Mouse (Mus musculus) brain, embryonic 14.5 days (tissue): Measurements from ENCODE around the gene Cmtm5. TPM values are rescaled to one million over a fixed set of nuclear protein-coding genes. Genes with fewer than 3 reads are reported as not detected.
A peak's percentile ranks its signal among the peaks of the same experiment; 100 is the strongest.

ENCODE experiments used
- DNase-seq: peaks from one replicate; pipeline ENCODE4 v3.0.0-alpha.2; 2011; ENCODE audit warnings: low read depth
- CTCF ChIP-seq: fragments of 200-500 bp; IDR thresholded peaks from 2 replicates; pipeline ENCODE4 v1.5.1; 2012; ENCODE audit warnings: inconsistent platforms, mild to moderate bottlenecking, moderate library complexity, borderline replicate concordance; ENCODE audit not compliant: insufficient read depth, insufficient read length; ENCODE audit errors: extremely low read depth
- POLR2A ChIP-seq: fragments of 200-500 bp; IDR thresholded peaks from 2 replicates; pipeline ENCODE4 v1.6.1; 2012; ENCODE audit warnings: mild to moderate bottlenecking, inconsistent platforms, borderline replicate concordance; ENCODE audit not compliant: poor library complexity, insufficient read depth, insufficient read length, severe bottlenecking; ENCODE audit errors: extremely low read depth
- polyA plus RNA-seq: library from polyadenylated mRNA; depleted of rRNA; stranded (reverse); fragments of >200 nt; gene quantifications from 2 replicates; pipeline ENCODE4 v1.2.3, GENCODE M21; 2012; rRNA removed

Cmtm5 gene
- 3.8 and 6.1 TPM in 2 replicates for polyA plus RNA-seq

- TF ChIP-seq CTCF, result no peak
- no peak for TF ChIP-seq POLR2A
- peak; percentile 77 for DNase-seq
These were observed at the start of gene Cmtm5 for GRCm38 (mm10) chr14:54935904-54936830. Gene Cmtm5, plus strand, starts transcription at chr14:54936261.

DNA sequence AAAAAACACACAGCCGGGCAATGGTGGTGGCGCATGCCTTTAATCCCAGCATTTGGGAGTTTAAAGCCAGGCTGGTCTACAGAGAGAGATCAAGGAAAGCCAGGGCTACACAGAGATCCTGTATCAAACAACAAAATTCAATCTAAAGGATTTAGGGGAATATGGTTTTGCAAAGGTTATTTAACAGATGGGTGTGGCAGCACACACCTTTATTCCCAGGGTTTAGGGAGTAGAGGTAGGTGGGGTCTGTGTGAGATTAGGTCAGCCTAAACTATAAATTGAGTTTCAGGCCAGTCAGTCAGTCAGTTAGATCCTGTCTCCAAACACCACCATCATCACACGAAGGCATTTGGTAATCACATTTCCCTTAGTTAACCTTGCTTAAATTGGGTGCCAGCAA, 43.9 kb upstream of the Cmtm5 start, which contains the start of gene Pabpn1:
TSS of gene Pabpn1 (plus strand) at position 301 of the 400 bp plus-strand sequence.
- TF ChIP-seq POLR2A, result no peak
- TF ChIP-seq CTCF, result no peak
- no peak for DNase-seq

DNA sequence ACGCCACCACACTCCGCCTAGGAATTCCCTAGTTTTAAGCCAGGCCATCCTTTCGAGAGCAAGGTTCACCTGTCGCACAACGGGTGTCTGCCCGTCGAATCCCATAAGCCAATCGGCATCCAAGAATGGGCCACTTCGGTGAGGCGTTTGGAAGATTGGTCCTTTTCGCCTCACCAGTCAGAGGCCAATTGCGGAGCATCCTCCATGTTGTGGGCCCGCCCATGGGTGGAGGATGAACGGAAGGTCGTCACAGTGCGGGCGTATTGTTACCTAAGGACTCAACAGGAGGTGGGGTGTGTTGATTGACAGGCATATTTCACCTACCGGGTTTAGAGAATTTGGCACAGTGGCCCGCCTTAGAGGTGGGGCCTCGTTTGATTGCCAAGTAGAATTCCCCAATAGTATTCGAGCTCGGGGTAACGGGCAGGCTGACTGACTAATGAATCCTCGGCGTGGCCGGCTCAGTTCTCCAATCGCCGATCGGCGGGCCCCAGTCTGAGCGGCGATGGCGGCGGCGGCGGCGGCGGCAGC, 42.3 kb upstream of the Cmtm5 start:
- TF ChIP-seq CTCF (no peak), POLR2A (no peak)
- peak; percentile 100 for DNase-seq

DNA sequence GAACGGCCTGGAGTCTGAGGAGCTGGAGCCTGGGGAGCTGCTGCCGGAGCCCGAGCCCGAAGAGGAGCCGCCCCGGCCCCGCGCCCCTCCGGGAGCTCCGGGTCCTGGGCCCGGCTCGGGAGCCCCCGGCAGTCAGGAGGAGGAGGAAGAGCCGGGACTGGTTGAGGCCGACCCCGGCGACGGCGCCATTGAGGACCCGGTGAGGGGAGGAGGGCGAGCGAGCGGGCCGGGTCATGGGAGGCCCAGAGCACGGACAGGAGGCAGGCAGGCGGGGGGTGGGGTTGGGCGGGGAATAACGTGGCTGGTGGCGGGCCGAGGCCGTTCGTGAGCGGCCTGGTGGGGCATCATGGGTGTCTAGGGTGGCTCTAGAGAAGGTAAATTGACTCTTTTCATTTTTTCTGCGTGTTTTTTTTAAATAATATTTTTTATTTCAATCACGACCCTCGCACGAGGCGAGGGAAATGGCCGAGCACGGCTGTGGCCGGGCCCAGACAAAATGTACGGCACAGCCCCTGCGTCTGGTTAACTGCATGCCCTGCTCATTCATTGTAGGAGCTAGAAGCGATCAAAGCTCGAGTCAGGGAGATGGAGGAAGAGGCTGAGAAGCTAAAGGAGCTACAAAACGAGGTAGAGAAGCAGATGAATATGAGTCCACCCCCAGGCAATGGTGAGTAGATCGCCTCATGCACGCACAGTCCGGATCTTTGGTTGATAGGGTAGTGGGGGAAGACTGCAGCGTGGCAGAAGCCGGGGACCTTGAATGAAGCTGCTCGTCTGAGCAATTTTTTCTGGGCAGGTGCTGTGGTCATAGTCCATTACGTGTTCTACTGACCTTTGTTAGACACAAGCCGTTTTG, 41.5 kb upstream of the Cmtm5 start:
- DNase-seq, result peak; percentile 66
- TF ChIP-seq POLR2A (no peak), CTCF (no peak)

DNA sequence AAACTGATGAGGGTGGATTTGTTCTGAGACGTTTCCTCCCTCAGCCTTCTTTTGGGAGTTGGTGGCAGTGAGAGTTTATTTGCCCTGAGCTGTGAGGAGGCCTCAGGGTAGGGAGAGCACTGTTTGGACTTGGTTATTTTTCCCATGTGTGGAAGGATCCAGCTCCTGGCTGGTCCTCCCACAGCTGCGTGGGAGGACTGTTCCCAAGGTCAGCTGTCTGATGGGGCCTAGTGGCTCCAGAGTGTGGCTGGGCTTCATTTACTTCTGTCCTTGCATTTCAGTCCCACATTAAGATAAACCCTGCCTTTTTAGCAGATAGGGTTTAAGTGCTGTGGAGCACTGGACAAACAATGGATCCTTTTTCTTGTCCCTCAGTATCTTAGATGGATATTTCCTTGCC, 38.6 kb upstream of the Cmtm5 start:
- TF ChIP-seq POLR2A, result no peak
- DNase-seq, result no peak

GRCm38 (mm10) chr14:54900383-54900782, 35.7 kb upstream of the Cmtm5 start:
- TF ChIP-seq POLR2A (no peak), CTCF (peak; percentile 66; the same call in 1 of the 2 replicates)
- peak; percentile 92 for DNase-seq

DNA sequence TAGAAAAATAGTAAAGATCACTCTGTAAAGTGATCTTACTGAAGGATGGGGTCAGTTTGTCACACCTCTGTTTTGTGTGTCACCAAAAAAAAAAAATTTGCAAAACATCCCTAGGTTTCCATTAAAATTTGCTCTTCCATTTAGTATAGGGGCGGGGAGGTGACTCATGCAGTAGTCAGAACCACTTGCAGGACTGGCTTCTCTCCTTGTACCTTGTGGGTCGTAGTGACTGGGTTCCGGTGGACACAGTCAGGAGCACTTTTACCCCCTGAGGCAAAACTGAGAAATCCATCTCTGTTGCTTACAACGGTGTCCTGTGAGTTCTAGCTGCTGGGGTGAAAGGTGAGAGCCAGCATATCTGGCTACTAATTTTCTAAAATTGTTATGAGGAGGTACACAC, 32.4 kb upstream of the Cmtm5 start:
- no peak for DNase-seq
- TF ChIP-seq CTCF (no peak), POLR2A (no peak)

GRCm38 (mm10) chr14:54908682-54909081, 27.4 kb upstream of the Cmtm5 start:
- no peak for DNase-seq

DNA sequence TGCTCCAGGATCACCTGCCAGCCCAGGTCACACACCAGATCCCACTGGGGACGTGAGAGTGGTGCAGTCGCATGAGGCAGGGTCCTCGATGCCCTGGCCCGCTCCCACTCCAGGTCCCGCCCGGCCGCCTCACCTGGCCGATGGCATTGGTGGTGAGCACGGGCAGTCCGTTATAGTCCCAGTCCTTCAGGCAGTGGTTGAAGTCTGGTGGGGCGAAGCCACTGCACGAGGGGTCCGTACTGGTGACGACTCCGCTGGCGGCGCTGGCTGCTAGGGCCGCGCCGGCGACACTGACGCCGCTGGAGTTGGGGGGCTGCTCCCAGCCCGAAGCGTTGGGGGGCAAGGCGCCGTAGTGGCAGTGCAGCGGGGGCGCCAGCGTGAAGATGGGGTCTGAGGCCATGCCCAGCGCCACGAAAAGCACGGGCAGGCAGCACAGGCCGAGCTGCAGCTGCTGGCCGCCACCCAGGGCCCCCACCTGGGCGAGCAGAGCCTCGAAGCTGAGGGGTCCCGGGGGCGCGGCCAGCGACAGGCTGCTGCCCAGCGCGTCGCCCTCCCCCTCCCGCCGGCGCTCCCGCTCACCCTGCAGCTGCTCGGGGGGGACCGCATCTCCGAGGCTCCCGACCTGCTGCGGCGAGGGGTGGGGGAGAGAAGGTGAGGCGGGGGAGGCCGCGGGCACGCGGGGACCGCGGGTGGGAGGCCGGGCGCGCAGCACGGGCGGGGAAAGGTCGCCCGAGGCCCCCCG, 23.8 kb upstream of the Cmtm5 start:
- DNase-seq, result peak; percentile 64
- TF ChIP-seq POLR2A (no peak), CTCF (no peak)

More at GRCm38 (mm10) chr14:54908682-54909081, 27.4 kb upstream of the Cmtm5 start:
- TF ChIP-seq CTCF (no peak), POLR2A (no peak)

DNA sequence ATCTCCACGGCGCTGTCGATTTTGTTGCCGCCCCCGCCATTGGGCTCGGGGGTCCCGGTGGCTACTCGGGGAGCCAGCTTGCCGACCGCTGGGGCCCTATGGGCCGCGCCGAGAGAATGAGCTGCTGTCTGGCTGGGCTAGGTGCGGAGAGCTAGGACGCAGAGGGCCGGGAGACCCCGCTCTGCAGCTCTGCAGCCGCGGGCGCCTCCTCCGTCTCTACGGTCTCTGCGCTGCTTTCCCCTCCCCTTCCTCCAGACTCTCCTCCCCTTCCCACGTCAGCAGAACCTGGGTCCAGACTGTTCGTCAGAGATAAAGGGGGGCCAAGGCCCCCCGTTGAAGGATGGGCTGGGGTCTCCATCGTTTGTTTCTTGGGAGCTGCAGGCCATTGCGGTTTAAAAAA, 23.2 kb upstream of the Cmtm5 start, which contains the start of gene Slc22a17:
TSS of gene Slc22a17 (minus strand) at position 247 of the 400 bp plus-strand sequence.
- TF ChIP-seq POLR2A (peak; percentile 97), CTCF (no peak)
- DNase-seq, result peak; percentile 96

DNA sequence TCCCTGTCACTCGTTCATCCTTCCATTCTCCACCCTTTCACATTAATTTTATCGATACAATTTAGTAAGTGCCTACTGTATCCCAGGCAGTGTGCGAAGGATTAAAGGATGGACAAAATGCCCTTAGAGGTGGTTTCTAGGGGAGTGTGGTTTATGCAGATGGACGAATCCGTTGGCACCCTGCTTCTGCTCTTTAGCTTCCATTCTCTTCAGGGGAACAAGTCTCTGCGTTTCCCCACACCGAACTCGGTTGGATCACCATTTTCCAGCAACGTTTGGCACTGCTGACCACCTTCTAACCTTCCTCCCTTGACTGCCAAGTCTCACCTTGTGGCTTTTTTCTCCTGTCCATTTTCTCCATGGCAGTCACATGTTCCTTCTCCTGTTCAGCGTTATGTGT, 22.7 kb upstream of the Cmtm5 start:
- no peak for TF ChIP-seq POLR2A
- TF ChIP-seq CTCF, result no peak
- DNase-seq, result no peak

DNA sequence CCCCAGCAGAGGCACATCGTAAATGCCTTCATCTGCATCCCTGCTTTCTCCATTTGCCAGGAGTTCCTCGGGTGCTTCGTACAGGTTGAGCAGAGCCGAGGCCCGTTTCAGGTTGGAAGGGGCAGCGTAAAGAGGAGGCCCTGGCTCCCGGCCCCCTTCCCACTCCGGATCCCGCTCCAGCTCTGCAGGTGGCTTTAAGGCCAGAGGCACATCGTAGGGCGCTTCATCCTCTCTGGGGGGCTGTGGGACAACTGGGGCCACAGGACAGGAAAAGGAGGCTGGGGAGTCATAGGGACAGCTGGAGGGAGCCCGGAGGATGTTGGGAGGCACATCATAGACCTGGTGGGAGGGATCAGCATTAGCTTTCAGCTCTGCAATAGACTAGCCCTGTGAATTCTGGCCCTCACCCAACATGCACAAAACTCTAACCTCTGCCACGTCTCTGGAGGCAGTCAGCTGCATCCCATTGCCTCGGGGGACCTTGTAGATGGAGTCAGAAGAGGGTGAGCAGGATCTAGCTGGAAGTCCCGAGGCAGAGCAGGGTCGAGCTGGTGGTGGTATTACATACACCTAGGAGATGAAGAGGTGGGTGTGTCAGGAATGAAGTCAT, 15.9 kb upstream of the Cmtm5 start:
- TF ChIP-seq POLR2A, result no peak
- no peak for TF ChIP-seq CTCF
- no peak for DNase-seq

DNA sequence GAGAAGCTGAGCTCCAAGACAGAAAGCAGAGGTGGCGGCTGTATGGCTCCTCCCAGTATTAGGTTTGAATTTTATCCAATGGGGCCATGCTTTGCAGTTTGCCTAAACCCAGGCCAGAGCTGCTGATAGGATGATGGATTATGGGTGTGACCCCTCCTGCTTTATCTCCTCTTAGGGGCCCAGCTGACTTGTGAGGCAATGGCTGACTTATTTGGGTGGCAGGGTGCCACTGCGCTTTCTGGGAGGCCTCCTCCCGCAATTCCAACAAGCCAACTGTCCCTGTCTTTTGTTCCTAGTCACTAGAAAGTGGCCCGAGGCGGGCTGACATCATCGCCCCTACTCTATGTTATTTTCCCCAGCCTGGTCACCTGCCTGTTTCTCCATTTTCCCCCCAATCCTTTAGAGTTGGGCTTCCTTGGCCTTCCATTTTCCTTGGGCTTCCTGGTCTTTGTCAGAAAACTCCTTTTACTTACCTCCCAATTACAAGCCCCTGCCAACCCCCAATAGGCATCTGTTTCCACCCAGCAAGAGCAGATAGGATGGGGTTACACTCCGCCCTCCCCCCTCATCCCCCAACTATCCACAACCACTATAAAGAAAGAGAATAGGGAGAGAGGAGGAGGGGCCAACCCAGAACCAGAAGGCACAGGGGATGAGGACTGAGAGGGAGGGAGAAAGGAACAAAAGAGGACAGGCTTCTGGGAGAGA, 11.3 kb upstream of the Cmtm5 start:
- TF ChIP-seq POLR2A (no peak), CTCF (no peak)
- peak; percentile 92 for DNase-seq
